Mouse (Mus musculus) induced T-regulatory cell, adult 2 months (primary cell): ENCODE measurements around the gene Ablim1.

Experiments used
- DNase-seq: peaks from one replicate; pipeline ENCODE4 v3.0.0-alpha.2; 2012; ENCODE audit warnings: low read depth

Ablim1 gene

GRCm38 (mm10) chr19:57182938-57183720, 131.6 kb downstream of the Ablim1 start:
- DNase-seq, result no peak

GRCm38 (mm10) chr19:57181852-57182528, 132.7 kb downstream of the Ablim1 start:
- DNase-seq, result no peak

GRCm38 (mm10) chr19:57181317-57181716, 133.4 kb downstream of the Ablim1 start:
- no peak for DNase-seq

GRCm38 (mm10) chr19:57180908-57181307, 133.8 kb downstream of the Ablim1 start:
- no peak for DNase-seq

- peak; percentile 41 for DNase-seq
Observed at GRCm38 (mm10) chr19:57180333-57180732, 134.4 kb downstream of the Ablim1 start.

- DNase-seq, result no peak
Observed at GRCm38 (mm10) chr19:57179269-57179668, 135.4 kb downstream of the Ablim1 start.

- no peak for DNase-seq
Observed at GRCm38 (mm10) chr19:57177334-57177733, 137.4 kb downstream of the Ablim1 start.

GRCm38 (mm10) chr19:57175077-57175476, 139.6 kb downstream of the Ablim1 start:
- DNase-seq, result no peak

GRCm38 (mm10) chr19:57174541-57174940, 140.2 kb downstream of the Ablim1 start:
- no peak for DNase-seq

GRCm38 (mm10) chr19:57174045-57174444, 140.7 kb downstream of the Ablim1 start:
- no peak for DNase-seq

- no peak for DNase-seq
Observed at GRCm38 (mm10) chr19:57172321-57172720, 142.4 kb downstream of the Ablim1 start.

- no peak for DNase-seq
Observed at GRCm38 (mm10) chr19:57170880-57171279, 143.8 kb downstream of the Ablim1 start.

- DNase-seq, result peak; percentile 21
Observed at GRCm38 (mm10) chr19:57169485-57169884, 145.2 kb downstream of the Ablim1 start.

GRCm38 (mm10) chr19:57167721-57168120, 147.0 kb downstream of the Ablim1 start:
- no peak for DNase-seq

- DNase-seq, result no peak
Observed at GRCm38 (mm10) chr19:57164882-57165281, 149.8 kb downstream of the Ablim1 start.

GRCm38 (mm10) chr19:57163315-57163714, 151.4 kb downstream of the Ablim1 start:
- DNase-seq, result no peak

- no peak for DNase-seq
Observed at GRCm38 (mm10) chr19:57161978-57162727, 152.6 kb downstream of the Ablim1 start.

GRCm38 (mm10) chr19:57161010-57161660, 153.6 kb downstream of the Ablim1 start:
- DNase-seq, result peak; percentile 60

GRCm38 (mm10) chr19:57157731-57158343, 156.9 kb downstream of the Ablim1 start:
- DNase-seq, result no peak

GRCm38 (mm10) chr19:57155121-57155884, 159.4 kb downstream of the Ablim1 start:
- no peak for DNase-seq

- no peak for DNase-seq
Observed at GRCm38 (mm10) chr19:57152357-57152756, 162.4 kb downstream of the Ablim1 start.
